In genomic region chr9:66558971-66559370, GRCm38 (mm10) we compare ENCODE assay signal across 16 mouse cellular contexts. TPM values are rescaled to one million over a fixed set of nuclear protein-coding genes. Genes with fewer than 3 reads are reported as not detected.
DNase-seq lines count a peak whose midpoint lies in the region; ATAC-seq and TF ChIP-seq lines count a peak whose summit lies in the region.
"Had no signal": no experiment of that assay in that cellular context is flagged by ENCODE, and none has a peak within 500 bp of the region (broad histone marks: within the 10 kb centered on the region; RNA-seq: fewer than 3 reads in every experiment).

No protein-coding gene starts in this region.

- TF ChIP-seq POLR2A in heart, adult 2 months (IDR thresholded peaks at IDR 0.05; ENCODE audit: insufficient read depth, low read depth, low read length): no peak
- no peak for TF ChIP-seq POLR2A in MEL (IDR thresholded peaks at IDR 0.05; ENCODE audit: control insufficient read depth in 1 of 2, insufficient read depth in 1 of 2, low read depth in 1 of 2, low read length in 2 of 2, poor library complexity in 1 of 2)

- no peak for TF ChIP-seq RAD21 in MEL (IDR thresholded peaks at IDR 0.05; ENCODE audit: low read depth, low read length)

- WGBS in heart, adult 2 months: 95% methylated on average over 4 of the region's 4 CpGs
- WGBS in kidney, embryonic 16.5 days: 92% methylated on average over 4 of the region's 4 CpGs

- H3K36me3 ChIP-seq in heart, adult 2 months (ENCODE audit: control insufficient read depth, insufficient read depth, low read length): peaks cover 13% of the 10 kb centered on the region
- peaks cover 0 to 43% of the 10 kb centered on the region in 2 experiments; a peak in 2 of 4 replicates for H3K36me3 ChIP-seq in MEL (ENCODE audit: control insufficient read depth in 1 of 2, insufficient read depth in 2 of 2, low read length in 2 of 2)
- 0 out of 2 replicates have a peak, but pooled peaks cover 2% of the 10 kb centered on the region for H3K36me3 ChIP-seq in kidney, embryonic 16.5 days (ENCODE audit: insufficient read depth, low read length)

- H3K27ac ChIP-seq in heart, adult 2 months: peak overlapping the region; percentile 27
- no peak overlapping the region for H3K27ac ChIP-seq in MEL (ENCODE audit: control insufficient read depth, low read depth, low read length)
- 0 out of 2 replicates have a peak overlapping the region, but pooled peaks have one; percentile 15 for H3K27ac ChIP-seq in kidney, embryonic 16.5 days (ENCODE audit: low read length)
- H3K27ac ChIP-seq: embryonic facial prominence, embryonic 15.5 days; left cerebral cortex, adult 2 months; liver, embryonic 14.5 days had no signal

- H3K9ac ChIP-seq in heart, adult 2 months (ENCODE audit: low read depth, low read length): no peak overlapping the region
- no peak overlapping the region for H3K9ac ChIP-seq in MEL (ENCODE audit: control insufficient read depth, low read depth, low read length, poor library complexity, severe bottlenecking)
- H3K9ac ChIP-seq in kidney, embryonic 16.5 days (replicated peaks; ENCODE audit: low read length): no peak overlapping the region
- H3K9ac ChIP-seq: embryonic facial prominence, embryonic 15.5 days; liver, embryonic 14.5 days had no signal

- H3K27me3 ChIP-seq in heart, adult 2 months (ENCODE audit: control insufficient read depth, insufficient read depth, low read length): no peaks in the 10 kb centered on the region
- H3K27me3 ChIP-seq in MEL (ENCODE audit: control insufficient read depth in 1 of 2, insufficient read depth in 2 of 2, low read length in 2 of 2): no peaks in the 10 kb centered on the region
- no peaks in the 10 kb centered on the region for H3K27me3 ChIP-seq in kidney, embryonic 16.5 days (ENCODE audit: insufficient read depth, low read length)
- H3K27me3 ChIP-seq: embryonic facial prominence, embryonic 15.5 days had no signal

- no peak for TF ChIP-seq CTCF in heart, adult 2 months (IDR thresholded peaks at IDR 0.05)
- no peak for TF ChIP-seq CTCF in MEL (IDR thresholded peaks at IDR 0.05 in 2 of 3, conservative IDR thresholded peaks at IDR 0.05 in 1 of 3; ENCODE audit: control insufficient read depth in 1 of 3, insufficient read depth in 1 of 3, low read depth in 2 of 3, low read length in 3 of 3, poor library complexity in 1 of 3, severe bottlenecking in 1 of 3)

- no peaks in the 10 kb centered on the region for H3K9me3 ChIP-seq in MEL (replicated peaks; ENCODE audit: insufficient read depth, low read length)
- H3K9me3 ChIP-seq in kidney, embryonic 16.5 days (ENCODE audit: low read length): no peaks in the 10 kb centered on the region
- H3K9me3 ChIP-seq: embryonic facial prominence, embryonic 15.5 days had no signal

- TF ChIP-seq EP300 in heart, adult 2 months (IDR thresholded peaks at IDR 0.05; ENCODE audit: insufficient read depth, low read depth, low read length): no peak
- no peak for TF ChIP-seq EP300 in MEL (IDR thresholded peaks at IDR 0.05; ENCODE audit: low read depth in 1 of 2, low read length in 2 of 2)

- no peak for DNase-seq in heart, adult 2 months
- no peak for DNase-seq in heart, postnatal 36 days
- peak; percentile 44 for DNase-seq in kidney, adult 11 months
- DNase-seq in kidney, postnatal 10 days: no peak
- no peak for DNase-seq in MEL (ENCODE audit: low read depth, low spot score)
- no peak for DNase-seq in right cerebral cortex, postnatal 36 days (ENCODE audit: low spot score in 2 of 2)
- DNase-seq in right cerebral cortex, postnatal 14 days: no peak
- DNase-seq: cerebellum, postnatal 10 days; gastrocnemius, postnatal 25 days; lung, postnatal 14 days; right cerebral cortex, postnatal 25 days; thymus, postnatal 36 days had no signal

- H3K79me2 ChIP-seq in heart, adult 2 months (replicated peaks; ENCODE audit: control insufficient read depth, insufficient read depth, low read length): no peaks in the 10 kb centered on the region; the same call in 1 of the 2 replicates
- peaks cover 2% of the 10 kb centered on the region; the same call in 1 of the 2 replicates for H3K79me2 ChIP-seq in MEL (ENCODE audit: control insufficient read depth, insufficient read depth, low read length, poor library complexity)

- no peak overlapping the region for H3K4me3 ChIP-seq in heart, adult 2 months
- H3K4me3 ChIP-seq in MEL (ENCODE audit: control insufficient read depth in 1 of 2, insufficient read depth in 1 of 2, low read depth in 2 of 2, low read length in 2 of 2): no peak overlapping the region
- no peak overlapping the region for H3K4me3 ChIP-seq in kidney, embryonic 16.5 days (ENCODE audit: low read length)
- H3K4me3 ChIP-seq: embryonic facial prominence, embryonic 15.5 days; left cerebral cortex, adult 2 months had no signal

- intact Hi-C loops in heart, adult 2 months (cut with DNase I): no loop called here
- intact Hi-C loops in heart, postnatal 36 days (cut with DNase I): loop anchor here (5.0 kb wide), 2 partner anchors 33 to 53 kb away; partner anchors contain the start of gene Usp3

- no peak overlapping the region for H3K4me2 ChIP-seq in kidney, embryonic 16.5 days (replicated peaks; ENCODE audit: low read depth, low read length)
- H3K4me2 ChIP-seq: embryonic facial prominence, embryonic 15.5 days had no signal

- H3K4me1 ChIP-seq in heart, adult 2 months (ENCODE audit: control insufficient read depth, insufficient read depth, low read length): peaks cover 3% of the 10 kb centered on the region
- peaks cover 9 to 25% of the 10 kb centered on the region in 2 experiments for H3K4me1 ChIP-seq in MEL (ENCODE audit: control insufficient read depth in 1 of 2, insufficient read depth in 2 of 2, low read length in 2 of 2)
- 0 out of 2 replicates have a peak, but pooled peaks cover 5% of the 10 kb centered on the region for H3K4me1 ChIP-seq in kidney, embryonic 16.5 days (ENCODE audit: insufficient read depth, low read length)

- no peak for ATAC-seq in kidney, embryonic 16.5 days (ENCODE audit: low FRiP score, low TSS enrichment)

TF ChIP-seq in MEL, 35 proteins besides CTCF, POLR2A, EP300 and RAD21:
- TF ChIP-seq TCF12 (IDR thresholded peaks at IDR 0.05; ENCODE audit: low read depth, low read length) (no peak), MEF2A (IDR thresholded peaks at IDR 0.05; ENCODE audit: extremely low read depth, insufficient replicate concordance, low read depth, low read length, poor library complexity, severe bottlenecking) (no peak), ZNF384 (IDR thresholded peaks at IDR 0.05; ENCODE audit: low read depth, low read length) (peak; percentile 6), MAZ (IDR thresholded peaks at IDR 0.05; ENCODE audit: low read depth, low read length) (no peak), CHD1 (IDR thresholded peaks at IDR 0.05; ENCODE audit: low read depth, low read length) (no peak)
TF ChIP-seq in MEL: peak in this region for 1.

RNA-seq across cellular contexts. Expression of gene Usp3, which starts 34.0 kb away (rescaled TPM):
- total RNA-seq in heart, adult 2 months (2021): 10 to 100 TPM; 20.6 to 20.7 TPM
- 7.2 and 10.2 TPM in 2 replicates for polyA plus RNA-seq in heart, adult 2 months (2012; rRNA removed)
- 10 to 100 TPM; 22.1 to 30.2 TPM for total RNA-seq in heart, postnatal 36 days (2021)
- 9.8 and 11.7 TPM in 2 replicates for total RNA-seq in MEL (2012; rRNA removed)
- polyA plus RNA-seq in MEL (2012; ENCODE audit: insufficient read depth in 1 of 2, insufficient read length in 2 of 2, low read depth in 1 of 2, low replicate concordance in 2 of 2, missing spikeins in 1 of 2): 100 to 1,000 TPM in 1 of 2 experiments, 10 to 100 TPM in 1; 22.0 to 534 TPM
- 62.4 and 67.1 TPM in 2 replicates for polyA plus RNA-seq in kidney, embryonic 16.5 days (2015; fragmentation: Nextera tagmentation; extraction: Ambion mirVana)

RNA-seq across cellular contexts. Expression of gene Fbxl22, which starts 44.6 kb away (rescaled TPM):
- 10 to 100 TPM; 24.7 to 32.5 TPM for total RNA-seq in heart, adult 2 months (2021)
- polyA plus RNA-seq in heart, adult 2 months (2012; rRNA removed): 48.5 and 71.4 TPM in 2 replicates
- 10 to 100 TPM; 28.1 to 33.0 TPM for total RNA-seq in heart, postnatal 36 days (2021)
- total RNA-seq in MEL (2012; rRNA removed): 0.29 and 0.35 TPM in 2 replicates
- under 1 TPM in 1 of 2 experiments, not detected in 1; 0.47 TPM for polyA plus RNA-seq in MEL (2012; ENCODE audit: insufficient read depth in 1 of 2, insufficient read length in 2 of 2, low read depth in 1 of 2, low replicate concordance in 2 of 2, missing spikeins in 1 of 2)
- polyA plus RNA-seq in kidney, embryonic 16.5 days (2015; fragmentation: Nextera tagmentation; extraction: Ambion mirVana): 2.8 and 6.5 TPM in 2 replicates

Comparison
In these comparisons a context has a peak if more than half of its experiments do, and no peak if none do; other contexts are left out.
1. RNA of gene Fbxl22, which starts 44.6 kb away (total RNA-seq): 28.1 to 33.0 TPM in heart, postnatal 36 days and 24.7 to 32.5 TPM in heart, adult 2 months; 0.29 to 0.35 TPM in MEL; every median in the first group is over 10 times any median in the second.